Mouse (Mus musculus): Measurements from ENCODE around the gene Cacnb2.

- TF ChIP-seq CTCF (IDR thresholded peaks at IDR 0.05; ENCODE audit: insufficient read depth, low read length), result no peak
- no peak for TF ChIP-seq POLR2A (IDR thresholded peaks at IDR 0.05; ENCODE audit: borderline replicate concordance, extremely low read depth, low read depth, low read length)
These were observed 212.1 kb downstream of the Cacnb2 start for GRCm38 (mm10) chr2:14814977-14815376.

Data from lung, adult 2 months (tissue).